10 mouse cellular contexts compared by ENCODE assay signal in genomic region chr6:52479200-52479599, GRCm38 (mm10).
DNase-seq lines count a peak whose midpoint lies in the region; ATAC-seq and TF ChIP-seq lines count a peak whose summit lies in the region.
"Had no signal": no experiment of that assay in that cellular context is flagged by ENCODE, and none has a peak within 500 bp of the region (broad histone marks: within the 10 kb centered on the region; RNA-seq: fewer than 3 reads in every experiment).

No protein-coding gene starts in this region.

- H3K4me2 ChIP-seq in liver, postnatal 0 days (ENCODE audit: low read depth, low read length), result no peak overlapping the region
- no peak overlapping the region for H3K4me2 ChIP-seq in liver, embryonic 12.5 days
- no peak overlapping the region for H3K4me2 ChIP-seq in limb, embryonic 11.5 days (ENCODE audit: low read depth, severe bottlenecking)
- no peak overlapping the region for H3K4me2 ChIP-seq in stomach, postnatal 0 days (replicated peaks; ENCODE audit: low read depth)
- H3K4me2 ChIP-seq in hindbrain, embryonic 11.5 days (replicated peaks; ENCODE audit: low read depth, low read length), result no peak overlapping the region

- no peaks in the 10 kb centered on the region for H3K36me3 ChIP-seq in liver, postnatal 0 days (replicated peaks; ENCODE audit: insufficient read depth, low read length)
- H3K36me3 ChIP-seq in liver, embryonic 12.5 days, result no peaks in the 10 kb centered on the region
- H3K36me3 ChIP-seq in limb, embryonic 11.5 days (ENCODE audit: control insufficient read depth, insufficient read depth, low read length), result no peaks in the 10 kb centered on the region
- H3K36me3 ChIP-seq in stomach, postnatal 0 days (ENCODE audit: control insufficient read depth, insufficient read depth, low read length), result no peaks in the 10 kb centered on the region
- no peaks in the 10 kb centered on the region for H3K36me3 ChIP-seq in hindbrain, embryonic 11.5 days (ENCODE audit: control insufficient read depth, insufficient read depth, low read length)

- DNase-seq in liver, postnatal 0 days, result peak; percentile 36
- peak; percentile 28 for DNase-seq in hindlimb bud, embryonic 11.5 days (ENCODE audit: extremely low spot score, low read depth, low spot score)
- DNase-seq in limb, embryonic 11.5 days (ENCODE audit: low spot score), result peak; percentile 39
- DNase-seq in stomach, postnatal 0 days (ENCODE audit: low spot score), result peak; percentile 70
- no peak for DNase-seq in frontal cortex, postnatal 10 days (ENCODE audit: low spot score in 2 of 2)
- DNase-seq in hindbrain, embryonic 11.5 days (ENCODE audit: low spot score), result no peak
- no peak for DNase-seq in left cerebral cortex, adult 2 months (ENCODE audit: extremely low spot score in 1 of 2, low spot score in 2 of 2)

- TF ChIP-seq CTCF in liver, postnatal 0 days (IDR thresholded peaks at IDR 0.05; ENCODE audit: low read depth), result no peak
- TF ChIP-seq CTCF in stomach, postnatal 0 days (IDR thresholded peaks at IDR 0.05; ENCODE audit: low read depth), result no peak
- no peak for TF ChIP-seq CTCF in left cerebral cortex, adult 2 months (IDR thresholded peaks at IDR 0.05)

- TF ChIP-seq EP300 in liver, postnatal 0 days (IDR thresholded peaks at IDR 0.05; ENCODE audit: low read depth), result peak; percentile 16; the same call in 1 of the 2 replicates
- no peak for TF ChIP-seq EP300 in stomach, postnatal 0 days (optimal IDR thresholded peaks at IDR 0.05)

- peaks cover 5% of the 10 kb centered on the region; the same call in 1 of the 2 replicates for H3K4me1 ChIP-seq in liver, postnatal 0 days (ENCODE audit: insufficient read depth)
- no peaks in the 10 kb centered on the region; the same call in 1 of the 2 replicates for H3K4me1 ChIP-seq in liver, embryonic 12.5 days
- H3K4me1 ChIP-seq in limb, embryonic 11.5 days (ENCODE audit: control insufficient read depth, insufficient read depth, low read length), result peaks cover 6% of the 10 kb centered on the region; the same call in 1 of the 2 replicates
- H3K4me1 ChIP-seq in stomach, postnatal 0 days (replicated peaks; ENCODE audit: control insufficient read depth, insufficient read depth), result no peaks in the 10 kb centered on the region
- no peaks in the 10 kb centered on the region for H3K4me1 ChIP-seq in hindbrain, embryonic 11.5 days (replicated peaks; ENCODE audit: control insufficient read depth, insufficient read depth, low read length)

- no peak overlapping the region for H3K4me3 ChIP-seq in liver, postnatal 0 days (ENCODE audit: low read depth, low read length)
- H3K4me3 ChIP-seq in liver, embryonic 12.5 days, result no peak overlapping the region
- H3K4me3 ChIP-seq in limb, embryonic 11.5 days (ENCODE audit: low read depth, low read length), result no peak overlapping the region
- H3K4me3 ChIP-seq in stomach, postnatal 0 days (ENCODE audit: low read depth, low read length), result no peak overlapping the region
- no peak overlapping the region for H3K4me3 ChIP-seq in hindbrain, embryonic 11.5 days (ENCODE audit: low read depth, low read length)
- H3K4me3 ChIP-seq in left cerebral cortex, adult 2 months, result no peak overlapping the region
- H3K4me3 ChIP-seq: megakaryocyte, embryonic 14.5 days had no signal

- no peak overlapping the region for H3K9ac ChIP-seq in liver, postnatal 0 days (replicated peaks)
- no peak overlapping the region for H3K9ac ChIP-seq in liver, embryonic 12.5 days
- no peak overlapping the region for H3K9ac ChIP-seq in limb, embryonic 11.5 days (ENCODE audit: low read length)
- no peak overlapping the region for H3K9ac ChIP-seq in stomach, postnatal 0 days (ENCODE audit: low read length)
- no peak overlapping the region for H3K9ac ChIP-seq in hindbrain, embryonic 11.5 days (ENCODE audit: low read depth, low read length)

- H3K27ac ChIP-seq in liver, postnatal 0 days (ENCODE audit: low read depth), result no peak overlapping the region
- no peak overlapping the region for H3K27ac ChIP-seq in liver, embryonic 12.5 days
- no peak overlapping the region for H3K27ac ChIP-seq in limb, embryonic 11.5 days (replicated peaks; ENCODE audit: low read depth, low read length)
- no peak overlapping the region; the same call in 1 of the 2 replicates for H3K27ac ChIP-seq in stomach, postnatal 0 days (replicated peaks)
- no peak overlapping the region for H3K27ac ChIP-seq in hindbrain, embryonic 11.5 days (ENCODE audit: low read depth, low read length)
- H3K27ac ChIP-seq in left cerebral cortex, adult 2 months, result no peak overlapping the region

- intact Hi-C loops in left cerebral cortex, adult 2 months (cut with DNase I), result no loop called here

- H3K9me3 ChIP-seq in liver, postnatal 0 days (ENCODE audit: low read length), result no peaks in the 10 kb centered on the region
- H3K9me3 ChIP-seq in liver, embryonic 12.5 days (replicated peaks), result no peaks in the 10 kb centered on the region
- H3K9me3 ChIP-seq in limb, embryonic 11.5 days (ENCODE audit: control insufficient read depth, low read length), result no peaks in the 10 kb centered on the region
- no peaks in the 10 kb centered on the region for H3K9me3 ChIP-seq in stomach, postnatal 0 days (ENCODE audit: control insufficient read depth, low read length)
- no peaks in the 10 kb centered on the region for H3K9me3 ChIP-seq in hindbrain, embryonic 11.5 days (ENCODE audit: control insufficient read depth, low read length)
- H3K9me3 ChIP-seq: megakaryocyte, embryonic 14.5 days had no signal

- 0 out of 2 replicates have a peak, but pooled peaks have one; percentile 13 for ATAC-seq in liver, postnatal 0 days
- ATAC-seq in liver, embryonic 12.5 days, result no peak
- ATAC-seq in limb, embryonic 11.5 days (ENCODE audit: insufficient number of reproducible peaks, low FRiP score, low TSS enrichment, low read depth), result no peak
- peak; percentile 77 for ATAC-seq in stomach, postnatal 0 days (ENCODE audit: low FRiP score, low TSS enrichment)
- ATAC-seq in hindbrain, embryonic 11.5 days (ENCODE audit: low FRiP score), result no peak
- ATAC-seq: hindbrain, embryonic 16.5 days had no signal

- WGBS in liver, postnatal 0 days (ENCODE audit: insufficient replicate concordance), result 43% methylated on average over 12 of the region's 12 CpGs
- WGBS in liver, embryonic 12.5 days (ENCODE audit: insufficient replicate concordance), result 36% methylated on average over 12 of the region's 12 CpGs
- 23% methylated on average over 12 of the region's 12 CpGs for WGBS in limb, embryonic 11.5 days
- 29% methylated on average over 12 of the region's 12 CpGs for WGBS in stomach, postnatal 0 days
- 66% methylated on average over 12 of the region's 12 CpGs for WGBS in hindbrain, embryonic 11.5 days

- no peaks in the 10 kb centered on the region for H3K27me3 ChIP-seq in liver, postnatal 0 days (ENCODE audit: insufficient read depth, low read length)
- no peaks in the 10 kb centered on the region for H3K27me3 ChIP-seq in liver, embryonic 12.5 days (replicated peaks)
- no peaks in the 10 kb centered on the region for H3K27me3 ChIP-seq in limb, embryonic 11.5 days (ENCODE audit: control insufficient read depth, insufficient read depth, low read length)
- H3K27me3 ChIP-seq in stomach, postnatal 0 days (ENCODE audit: control insufficient read depth, insufficient read depth, low read length), result no peaks in the 10 kb centered on the region
- H3K27me3 ChIP-seq in hindbrain, embryonic 11.5 days (ENCODE audit: control insufficient read depth, insufficient read depth, low read length), result no peaks in the 10 kb centered on the region

Comparison
In these comparisons a context has a peak if more than half of its experiments do, and no peak if none do; other contexts are left out.
1. ATAC-seq: peak in liver, postnatal 0 days (single experiment) and stomach, postnatal 0 days (single experiment); none in liver, embryonic 12.5 days (single experiment), limb, embryonic 11.5 days (single experiment) and hindbrain, embryonic 11.5 days (single experiment).
2. DNase-seq: peak in liver, postnatal 0 days (single experiment), hindlimb bud, embryonic 11.5 days (single experiment), limb, embryonic 11.5 days (single experiment) and stomach, postnatal 0 days (single experiment); none in frontal cortex, postnatal 10 days (0 of 2), hindbrain, embryonic 11.5 days (single experiment) and left cerebral cortex, adult 2 months (0 of 2).